Mouse (Mus musculus) mesoderm, embryonic 11.5 days (tissue): ENCODE data around the gene Myo5c.
A peak's percentile ranks its signal among the peaks of the same experiment; 100 is the strongest.

Experiments used
- DNase-seq: peaks from one replicate; pipeline ENCODE4 v3.0.0-alpha.2; 2012; ENCODE audit warnings: low read depth, low spot score

Myo5c gene

GRCm38 (mm10) chr9:75319365-75319764, 87.5 kb downstream of the Myo5c start:
- peak; percentile 12 for DNase-seq

- DNase-seq, result no peak
Measured at GRCm38 (mm10) chr9:75322099-75322885, 90.5 kb downstream of the Myo5c start.

GRCm38 (mm10) chr9:75328047-75328446, 96.2 kb downstream of the Myo5c start:
- no peak for DNase-seq

GRCm38 (mm10) chr9:75330821-75331220, 99.0 kb downstream of the Myo5c start:
- DNase-seq, result peak; percentile 14

GRCm38 (mm10) chr9:75334440-75334839, 102.6 kb downstream of the Myo5c start:
- no peak for DNase-seq

- DNase-seq, result no peak
Measured at GRCm38 (mm10) chr9:75338016-75338415, 106.2 kb downstream of the Myo5c start.

- DNase-seq, result no peak
Measured at GRCm38 (mm10) chr9:75342433-75342832, 110.6 kb downstream of the Myo5c start.

- no peak for DNase-seq
Measured at GRCm38 (mm10) chr9:75347458-75347857, 115.6 kb downstream of the Myo5c start, which contains the start of gene Bcl2l10. Gene Bcl2l10, plus strand, starts transcription at chr9:75347758.

GRCm38 (mm10) chr9:75348066-75348465, 116.2 kb downstream of the Myo5c start:
- DNase-seq, result no peak

GRCm38 (mm10) chr9:75348641-75349040, 116.8 kb downstream of the Myo5c start:
- DNase-seq, result no peak

GRCm38 (mm10) chr9:75353094-75353493, 121.3 kb downstream of the Myo5c start:
- no peak for DNase-seq
